Mouse (Mus musculus) erythroblast, embryonic 14.5 days (primary cell): ENCODE data around the gene Ddi1.

Experiments
- GATA1 ChIP-seq: IDR thresholded peaks from 2 replicates; pipeline ENCODE4 v1.6.1; 2012; ENCODE audit warnings: low read length, inconsistent platforms, mixed read lengths
- TAL1 ChIP-seq: IDR thresholded peaks from 3 replicates; pipeline ENCODE4 v1.6.1; 2012; ENCODE audit warnings: low read length, inconsistent platforms, mixed read lengths

GRCm38 (mm10) chr9:6251990-6252389 is 17.7 kb downstream of the Ddi1 start:
- TF ChIP-seq TAL1 (no peak), GATA1 (no peak)
